Mouse (Mus musculus) megakaryocyte, embryonic 14.5 days (primary cell): ENCODE measurements around the gene Zfp931. TPM values are rescaled to one million over a fixed set of nuclear protein-coding genes. Genes with fewer than 3 reads are reported as not detected.
"Not testable (repeated sequence)": the region's sequence is repeated elsewhere in the genome, so short reads cannot be mapped to it uniquely, and the experiment has no call there.

Experiments used
- H3K27me3 ChIP-seq: replicated peaks from 2 replicates; pipeline ENCODE3; 2012; ENCODE audit warnings: inconsistent platforms
- H3K36me3 ChIP-seq: replicated peaks from 2 replicates; pipeline ENCODE3; 2012; ENCODE audit warnings: low read length, inconsistent platforms, mixed read lengths
- H3K4me1 ChIP-seq: 2 replicates; pipeline ENCODE4 v1.6.1; 2012; ENCODE audit warnings: inconsistent platforms
- H3K4me3 ChIP-seq: replicated peaks from 2 replicates; pipeline ENCODE3; 2012; ENCODE audit warnings: moderate library complexity, mild to moderate bottlenecking, inconsistent platforms
- H3K9me3 ChIP-seq: 2 replicates; pipeline ENCODE4 v1.6.1; 2012; ENCODE audit warnings: inconsistent platforms
- FLI1 ChIP-seq: IDR thresholded peaks from 2 replicates; pipeline ENCODE4 v1.6.1; 2012; ENCODE audit warnings: low read length, inconsistent platforms, mixed read lengths
- GATA1 ChIP-seq: IDR thresholded peaks from 3 replicates; pipeline ENCODE4 v1.6.1; 2012; ENCODE audit warnings: mixed read lengths, low read length, inconsistent platforms, borderline replicate concordance
- polyA plus RNA-seq: library from polyadenylated mRNA; stranded (reverse); fragments of >175 nt; gene quantifications from 2 replicates; pipeline ENCODE4 v1.2.3, GENCODE M21; 2012; ENCODE audit warnings: low replicate concordance; ENCODE audit not compliant: insufficient read depth

Gene Zfp931
- polyA plus RNA-seq, 1 experiment: not detected

DNA sequence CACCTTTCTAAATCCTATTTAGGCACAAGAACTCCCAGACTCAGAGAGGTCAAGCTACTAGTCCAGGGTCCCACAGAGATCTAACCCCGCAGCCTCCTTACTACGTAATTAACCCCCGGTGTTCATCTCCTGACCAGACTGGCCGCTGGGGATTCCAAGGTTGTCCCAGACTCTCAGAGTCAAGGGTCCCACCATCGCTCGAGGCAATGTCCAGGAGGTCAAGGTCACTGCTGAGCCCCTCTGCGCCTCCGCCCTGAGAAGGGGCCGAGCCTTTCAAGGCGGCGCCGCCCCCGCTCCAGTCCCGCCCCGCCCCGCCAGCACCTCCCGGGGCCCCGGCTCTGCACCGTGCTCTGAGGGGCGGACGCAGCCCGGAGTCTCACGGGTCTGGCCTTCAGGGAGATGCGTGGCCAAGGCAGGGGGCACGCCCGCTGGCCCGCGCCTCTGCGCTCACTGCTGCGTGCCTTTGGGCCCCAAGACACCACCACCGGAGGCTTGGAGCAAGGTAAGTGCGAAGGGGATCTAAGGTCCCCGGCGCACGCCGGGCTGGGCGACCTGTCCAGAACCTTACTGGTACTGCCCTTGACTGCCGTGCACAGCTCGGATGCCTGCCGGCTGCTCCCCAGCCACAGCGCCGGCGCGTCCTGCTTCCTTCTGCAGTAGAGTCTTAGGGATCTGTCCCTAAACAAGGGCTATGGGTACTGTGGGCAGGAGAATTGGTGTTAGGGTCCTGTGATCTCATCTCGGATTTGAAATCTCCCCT, 40.7 kb upstream of the Zfp931 start, which contains the start of gene Phactr3:
Phactr3 (plus strand) TSS at position 175 of the 760 bp plus-strand sequence.
- Histone ChIP-seq H3K36me3 (no peaks in the 10 kb centered on the region), H3K4me3 (peak within 1 kb of the TSS; percentile 83), H3K4me1 (peaks cover 30% of the 10 kb centered on the region), H3K9me3 (peaks cover 14% of the 10 kb centered on the region), H3K27me3 (peaks cover 80% of the 10 kb centered on the region)
- TF ChIP-seq FLI1: no peak
- no peak for TF ChIP-seq GATA1

DNA sequence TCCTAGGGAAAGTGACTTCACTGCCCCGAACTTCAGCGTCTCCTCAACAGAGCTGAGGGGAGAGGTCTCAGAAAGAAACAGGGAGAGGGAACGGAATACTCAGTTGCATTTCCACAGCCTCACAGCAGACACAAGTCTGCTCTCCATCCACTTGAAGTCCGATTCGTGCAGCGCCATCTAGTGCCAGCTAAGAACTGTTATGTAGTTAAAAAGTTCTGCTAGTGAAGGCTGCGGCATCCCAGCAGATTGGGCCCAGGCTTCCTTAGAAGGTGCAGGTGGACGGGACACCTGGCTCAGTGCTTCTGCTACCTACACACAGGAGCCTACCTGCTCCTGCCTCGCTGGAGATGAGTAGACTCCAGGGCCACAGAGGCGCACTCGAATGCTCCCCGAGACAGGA, 39.7 kb upstream of the Zfp931 start:
- TF ChIP-seq FLI1: no peak
- no peak for TF ChIP-seq GATA1
- H3K27me3 ChIP-seq: peaks cover 70% of the 10 kb centered on the region
- H3K9me3 ChIP-seq: peaks cover 14% of the 10 kb centered on the region
- no peaks in the 10 kb centered on the region for H3K36me3 ChIP-seq
- peaks cover 30% of the 10 kb centered on the region for H3K4me1 ChIP-seq
- H3K4me3 ChIP-seq: no peak overlapping the region

DNA sequence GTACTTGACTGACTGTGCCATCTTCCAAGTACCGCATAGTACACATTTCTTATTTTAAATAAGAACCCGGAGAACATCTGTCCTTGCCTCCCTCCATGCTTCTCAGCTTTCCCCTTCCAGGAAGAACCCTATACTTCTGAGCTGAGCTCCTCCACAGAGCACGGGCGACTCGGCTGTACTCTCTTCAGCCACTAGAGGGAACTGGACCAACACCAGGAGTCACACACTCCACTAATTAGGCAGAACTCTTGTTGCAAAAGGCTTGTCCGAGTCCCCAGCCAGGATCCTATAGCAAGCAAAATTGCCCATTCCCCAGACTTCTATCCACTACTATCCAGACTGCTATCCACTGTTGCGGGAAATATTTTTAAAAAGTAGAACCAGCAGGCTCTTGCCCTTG, 23.7 kb upstream of the Zfp931 start:
- Histone ChIP-seq H3K36me3 (no peaks in the 10 kb centered on the region), H3K4me1 (peaks cover 11% of the 10 kb centered on the region; the same call in 1 of the 2 replicates), H3K9me3 (no peaks in the 10 kb centered on the region), H3K4me3 (no peak overlapping the region), H3K27me3 (peaks cover 14% of the 10 kb centered on the region)
- TF ChIP-seq FLI1 (no peak), GATA1 (no peak)

DNA sequence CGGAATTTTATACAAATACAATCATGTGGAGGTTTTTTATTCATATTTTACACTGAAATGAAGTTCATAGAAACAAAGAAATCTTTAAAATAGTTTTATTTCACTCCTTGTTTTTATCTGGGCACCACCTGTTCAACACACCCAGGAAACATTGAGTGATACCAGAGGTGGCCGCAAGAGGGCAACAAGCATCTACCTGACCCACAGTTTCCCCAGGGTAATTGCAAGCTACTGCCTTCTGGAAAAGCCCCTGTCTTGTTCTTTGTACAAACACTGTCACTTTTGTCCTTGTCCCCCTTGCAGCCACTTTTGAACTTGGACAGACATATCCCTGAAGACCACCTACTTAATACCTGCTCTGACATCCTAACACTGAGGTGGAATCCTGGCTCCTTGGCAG, 19.7 kb upstream of the Zfp931 start:
- Histone ChIP-seq H3K9me3 (no peaks in the 10 kb centered on the region), H3K4me3 (no peak overlapping the region), H3K4me1 (peaks cover 11% of the 10 kb centered on the region; the same call in 1 of the 2 replicates), H3K27me3 (peaks cover 11% of the 10 kb centered on the region), H3K36me3 (no peaks in the 10 kb centered on the region)
- TF ChIP-seq GATA1: no peak
- TF ChIP-seq FLI1: no peak

DNA sequence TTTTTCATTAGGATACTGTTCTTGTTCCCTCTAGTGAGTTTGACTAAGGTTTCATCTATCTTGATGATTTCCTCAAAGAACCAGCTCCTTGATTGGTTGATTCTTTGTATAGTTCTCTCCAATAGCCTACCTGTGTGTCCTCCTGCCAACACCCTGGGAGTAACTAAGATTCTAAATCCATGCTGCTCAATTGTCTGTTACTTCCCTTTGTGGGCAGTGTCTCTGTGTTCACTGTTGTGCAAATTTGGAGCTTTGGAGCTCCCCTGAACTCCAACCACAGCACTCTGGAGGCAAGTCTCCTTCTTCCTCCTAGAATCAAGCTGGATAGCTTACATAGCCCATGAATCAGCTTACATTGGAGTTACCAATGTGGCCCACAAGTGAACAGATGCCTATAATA, 11.3 kb upstream of the Zfp931 start:
- TF ChIP-seq FLI1 (no peak), GATA1 (no peak)

DNA sequence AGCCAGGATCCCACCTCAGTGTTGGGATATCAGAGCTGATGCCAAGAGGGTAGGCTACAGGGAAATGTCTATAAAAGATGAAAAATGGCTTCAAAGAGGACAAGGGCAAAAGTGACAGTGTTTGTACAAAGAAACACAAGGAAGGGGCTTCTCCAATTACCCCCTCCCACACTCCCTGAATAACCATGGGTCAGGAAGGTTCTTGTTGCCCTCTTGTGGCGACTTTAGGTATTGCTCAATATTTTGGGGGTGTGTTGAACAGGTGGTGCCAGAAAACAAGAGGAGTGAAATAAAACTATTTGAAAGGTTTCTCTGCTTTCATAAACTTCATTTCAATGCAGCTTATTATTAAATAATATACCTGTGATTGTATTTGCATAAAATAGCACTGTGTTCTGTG, 20.1 kb downstream of the Zfp931 start:
- Histone ChIP-seq H3K9me3 (peaks cover 7% of the 10 kb centered on the region; the same call in 1 of the 2 replicates), H3K4me1 (peaks cover 21% of the 10 kb centered on the region)
- TF ChIP-seq GATA1 (no peak), FLI1 (no peak)

More for the DNA sequence above, 11.3 kb upstream of the Zfp931 start:
- Histone ChIP-seq H3K4me3 (no peak overlapping the region), H3K36me3 (no peaks in the 10 kb centered on the region), H3K9me3 (no peaks in the 10 kb centered on the region), H3K4me1 (no peaks in the 10 kb centered on the region), H3K27me3 (no peaks in the 10 kb centered on the region)

DNA sequence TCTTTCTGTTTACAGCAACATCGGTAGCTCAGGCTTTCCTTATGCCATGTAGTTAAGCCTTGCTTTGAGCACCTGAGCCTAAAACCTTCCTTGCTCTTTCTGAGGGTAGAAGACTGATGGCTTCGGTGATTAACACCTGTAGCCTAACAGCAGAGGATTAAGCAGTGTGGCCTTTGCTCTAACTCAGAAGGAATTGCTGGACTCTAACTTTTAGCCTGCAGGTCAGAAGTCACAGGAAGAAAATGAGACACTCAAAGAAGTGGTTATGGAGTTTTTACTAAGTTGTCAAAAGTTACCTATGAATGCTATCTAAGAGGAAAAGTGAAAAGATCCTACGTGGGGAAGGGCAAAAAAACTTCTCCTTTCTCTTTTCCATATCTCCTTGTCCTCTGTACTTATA, 50.7 kb downstream of the Zfp931 start:
- H3K9me3 ChIP-seq, H3K4me1 ChIP-seq, H3K36me3 ChIP-seq, H3K27me3 ChIP-seq, H3K4me3 ChIP-seq: not testable (repeated sequence)

More for the DNA sequence above, 20.1 kb downstream of the Zfp931 start:
- Histone ChIP-seq H3K27me3 (no peaks in the 10 kb centered on the region), H3K4me3 (no peak overlapping the region), H3K36me3 (peaks cover 9% of the 10 kb centered on the region)

DNA sequence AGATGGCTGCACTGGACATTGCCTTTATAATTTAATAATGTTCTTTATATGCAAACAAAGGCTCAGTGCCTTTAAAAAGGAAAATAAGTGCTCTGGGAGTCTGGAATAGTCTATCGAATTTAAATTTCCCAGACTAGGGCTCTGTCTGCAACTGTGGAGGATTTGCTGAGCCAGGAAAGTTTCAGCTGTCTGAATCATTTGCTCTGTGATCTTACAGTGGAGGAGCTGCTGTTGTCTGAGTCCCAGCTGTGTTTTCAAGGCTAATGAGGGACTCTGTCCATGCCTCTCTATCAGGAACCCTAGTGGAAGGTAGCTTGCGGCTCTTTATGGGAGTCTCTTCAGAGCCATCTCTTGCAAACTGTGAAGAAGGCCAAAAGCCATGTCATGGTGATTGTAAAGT, 54.4 kb downstream of the Zfp931 start:
- not testable (repeated sequence) for H3K27me3 ChIP-seq, H3K9me3 ChIP-seq, H3K36me3 ChIP-seq, H3K4me1 ChIP-seq
- H3K4me3 ChIP-seq: peak overlapping the region; percentile 93

DNA sequence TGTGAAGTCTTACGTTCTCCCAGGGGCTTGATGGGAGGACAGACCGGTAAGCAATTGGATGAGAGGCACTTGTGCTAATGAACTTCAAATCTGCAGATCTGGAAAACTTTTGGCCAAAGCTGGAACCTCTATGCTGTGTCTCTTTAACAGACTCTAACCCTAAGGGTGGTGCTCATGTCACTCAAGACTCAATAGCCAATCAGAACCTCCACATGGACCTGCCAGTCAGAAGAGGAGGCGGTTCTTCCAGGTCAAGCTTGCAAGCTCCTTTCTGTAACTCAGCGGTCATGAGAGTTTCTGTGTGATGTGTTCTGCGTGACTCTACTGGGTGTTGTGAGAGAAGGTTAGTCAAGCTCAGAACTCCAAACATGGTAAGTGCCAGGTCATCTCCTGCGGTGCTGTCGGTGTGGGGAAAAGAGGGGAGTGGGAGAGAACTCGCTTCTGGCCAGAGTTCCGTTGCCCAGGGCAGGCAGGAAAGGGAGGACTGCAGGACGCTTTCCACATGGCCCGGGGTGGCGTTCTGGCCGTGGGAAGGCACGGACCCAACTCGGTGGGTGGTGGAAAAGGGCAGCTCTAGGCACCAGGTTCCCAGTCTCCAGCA, 55.2 kb downstream of the Zfp931 start, which contains the start of gene Zfp971:
Zfp971 (plus strand) TSS at position 274 of the 601 bp plus-strand sequence.
- H3K27me3 ChIP-seq, H3K4me1 ChIP-seq, H3K36me3 ChIP-seq, H3K9me3 ChIP-seq: not testable (repeated sequence)
- H3K4me3 ChIP-seq: peak within 1 kb of the TSS; percentile 93

DNA sequence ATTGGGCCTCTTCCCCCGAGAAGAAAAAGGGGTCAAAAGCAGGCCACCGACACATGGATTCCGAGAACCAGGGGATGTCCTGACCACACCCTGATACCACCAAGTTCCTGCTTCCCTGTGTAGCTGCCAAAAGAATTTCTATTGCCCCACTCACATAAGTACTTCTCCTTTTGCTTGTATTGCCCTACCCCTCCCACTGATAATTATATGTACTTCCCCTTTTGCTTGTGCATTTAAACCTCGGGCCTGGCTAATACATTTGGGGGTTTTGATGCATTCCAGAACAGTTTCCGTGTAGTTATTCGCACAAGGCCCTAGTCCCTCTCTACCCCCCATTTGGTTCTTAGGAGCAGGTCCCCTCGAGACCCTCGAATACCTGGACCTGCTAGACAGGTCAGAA, 57.5 kb downstream of the Zfp931 start:
- H3K27me3 ChIP-seq, H3K4me3 ChIP-seq, H3K4me1 ChIP-seq, H3K36me3 ChIP-seq, H3K9me3 ChIP-seq: not testable (repeated sequence)

DNA sequence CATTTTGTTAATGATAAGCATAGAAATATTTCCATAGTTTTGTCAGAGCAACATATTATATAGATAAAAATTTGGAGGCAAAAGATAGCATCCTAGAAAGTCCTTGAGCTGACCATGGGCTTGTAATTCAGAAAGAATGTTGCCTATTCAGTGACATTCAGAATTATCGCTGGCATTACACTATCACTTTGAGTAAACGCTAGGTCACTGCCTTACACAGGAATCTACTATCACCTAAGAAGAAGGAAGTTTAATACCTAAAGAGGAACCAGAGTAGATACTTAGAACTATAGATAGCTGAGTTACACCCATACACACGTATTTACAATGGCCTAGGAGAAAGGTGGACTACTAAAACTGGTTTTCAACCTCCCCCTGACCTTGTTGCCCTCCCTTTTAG, 58.8 kb downstream of the Zfp931 start:
- H3K4me3 ChIP-seq, H3K9me3 ChIP-seq, H3K27me3 ChIP-seq, H3K4me1 ChIP-seq, H3K36me3 ChIP-seq: not testable (repeated sequence)

Other genes with a start within 250 kb of the Zfp931 start
- 0.21 TPM in 1 of 2 replicates, not detected in the other for gene Gm14325, start 238.1 kb downstream of the Zfp931 start, polyA plus RNA-seq
- not detected in 2 replicates for gene Gm14327, start 181.4 kb downstream of the Zfp931 start, polyA plus RNA-seq
- gene Zfp972, start 152.9 kb downstream of the Zfp931 start, polyA plus RNA-seq: not detected in 2 replicates
- 1.6 TPM in 1 of 2 replicates, not detected in the other for gene Gm14326, start 121.2 kb downstream of the Zfp931 start, polyA plus RNA-seq
- 1.4 TPM in 1 of 2 replicates, not detected in the other for gene Zfp971, start 55.2 kb downstream of the Zfp931 start, polyA plus RNA-seq
- gene Phactr3, start 40.5 kb upstream of the Zfp931 start, polyA plus RNA-seq: 1.2 and 2.3 TPM in 2 replicates